Mouse (Mus musculus): ENCODE data around the gene Olfr1061.
"Not testable (repeated sequence)": the region's sequence is repeated elsewhere in the genome, so short reads cannot be mapped to it uniquely, and the experiment has no call there.

Gene Olfr1061

GRCm38 (mm10) chr2:86413950-86414349, at the start of gene Olfr1061:
Gene Olfr1061 (minus strand): TSS chr2:86414050.
- no peak for DNase-seq (ENCODE audit: low read depth, low spot score)

DNA sequence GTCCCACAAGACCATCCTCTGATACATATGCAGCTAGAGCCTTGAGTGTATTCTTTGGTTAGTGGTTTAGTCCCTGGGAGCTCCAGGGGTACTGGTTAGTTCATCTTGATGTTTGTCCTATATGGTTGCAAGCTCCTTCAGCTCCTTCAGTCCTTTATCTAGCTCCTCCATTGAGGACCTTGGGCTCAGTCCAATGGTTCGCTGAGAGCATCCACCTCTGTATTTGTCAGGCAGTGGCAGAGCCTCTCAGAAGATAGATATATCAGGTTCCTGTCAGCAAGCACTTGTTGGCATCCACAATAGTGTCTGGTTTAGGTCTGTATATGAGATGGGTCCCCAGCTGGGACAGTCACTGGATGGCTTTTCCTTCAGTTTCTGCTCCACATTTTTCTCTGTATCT, 46.6 kb upstream of the Olfr1061 start:
- DNase-seq (ENCODE audit: low read depth, low spot score): no peak

DNA sequence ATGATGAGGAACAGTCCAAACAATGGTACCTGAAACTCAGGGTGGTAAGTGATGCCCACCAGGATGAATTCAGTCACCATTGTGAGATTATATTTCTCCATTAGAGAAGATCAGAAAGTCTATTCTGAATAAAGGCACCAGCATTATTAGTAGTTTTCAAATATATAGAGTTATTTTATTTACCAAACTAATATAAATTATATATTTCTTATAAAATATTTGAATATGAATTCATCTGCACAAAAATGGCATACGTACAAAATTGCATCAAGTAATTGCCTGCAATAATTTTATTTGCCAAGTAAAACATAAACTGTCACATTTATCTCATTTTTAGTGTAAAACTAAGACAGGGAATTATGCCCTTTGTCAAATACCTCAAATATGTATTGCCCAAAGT, 42.3 kb upstream of the Olfr1061 start, which contains the start of gene Olfr1066:
TSS of gene Olfr1066 (minus strand) at position 101 of the 400 bp plus-strand sequence.
- no peak for DNase-seq (ENCODE audit: low read depth, low spot score)

- not testable (repeated sequence) for DNase-seq (ENCODE audit: low read depth, low spot score)
Observed at GRCm38 (mm10) chr2:86450491-86450890, 36.6 kb upstream of the Olfr1061 start, which contains the start of gene Olfr1065. Gene Olfr1065 (minus strand): TSS chr2:86450591.

DNA sequence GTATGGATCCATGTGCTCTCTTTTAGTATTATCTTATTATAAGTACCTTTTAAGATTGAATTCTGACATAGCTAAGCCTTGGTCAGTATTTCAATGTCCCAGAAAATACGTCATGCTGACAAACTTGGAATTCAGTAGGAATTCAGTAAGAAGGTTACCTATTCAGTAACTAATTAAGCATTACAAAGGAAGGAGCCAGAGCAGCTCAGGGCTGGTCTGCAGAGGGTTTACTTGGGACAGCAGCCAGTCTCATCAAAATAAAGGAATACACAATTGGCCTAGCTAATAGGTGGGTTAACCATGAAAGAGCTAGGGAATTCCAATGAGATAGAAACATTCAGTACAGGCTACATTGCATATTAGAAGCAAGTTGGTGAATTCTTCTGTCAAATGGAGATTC, 28.3 kb upstream of the Olfr1061 start:
- peak; percentile 83 for DNase-seq (ENCODE audit: low read depth, low spot score)

GRCm38 (mm10) chr2:86428511-86428910, 14.7 kb upstream of the Olfr1061 start:
- DNase-seq (ENCODE audit: low read depth, low spot score): peak; percentile 2

DNA sequence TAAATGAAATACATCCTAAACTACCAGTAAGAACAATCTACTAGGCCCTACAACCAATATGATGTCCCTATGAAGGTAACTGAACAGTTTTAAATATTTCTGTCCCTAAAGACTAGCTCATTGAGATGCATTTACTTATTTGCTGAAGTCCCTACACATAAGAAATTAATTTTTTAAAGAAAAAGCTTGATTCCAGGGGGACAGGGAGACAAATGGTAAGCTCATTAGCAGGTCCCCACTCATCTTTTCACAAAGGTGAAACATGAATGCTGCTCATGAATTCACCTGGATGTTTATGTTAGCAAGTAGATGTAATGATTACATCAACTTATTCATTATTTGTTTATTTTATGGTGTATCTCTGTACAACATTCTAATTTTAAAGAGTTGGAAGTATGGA, 12.8 kb upstream of the Olfr1061 start, which contains the start of gene Olfr1062:
TSS of gene Olfr1062 (minus strand) at position 101 of the 400 bp plus-strand sequence.
- not testable (repeated sequence) for DNase-seq (ENCODE audit: low read depth, low spot score)

GRCm38 (mm10) chr2:86395114-86395513, 18.7 kb downstream of the Olfr1061 start:
- DNase-seq (ENCODE audit: low read depth, low spot score): no peak

GRCm38 (mm10) chr2:86388461-86388860, 25.4 kb downstream of the Olfr1061 start, which contains the start of gene Olfr1058:
Gene Olfr1058 (minus strand): TSS chr2:86388561.
- DNase-seq (ENCODE audit: low read depth, low spot score): not testable (repeated sequence)

DNA sequence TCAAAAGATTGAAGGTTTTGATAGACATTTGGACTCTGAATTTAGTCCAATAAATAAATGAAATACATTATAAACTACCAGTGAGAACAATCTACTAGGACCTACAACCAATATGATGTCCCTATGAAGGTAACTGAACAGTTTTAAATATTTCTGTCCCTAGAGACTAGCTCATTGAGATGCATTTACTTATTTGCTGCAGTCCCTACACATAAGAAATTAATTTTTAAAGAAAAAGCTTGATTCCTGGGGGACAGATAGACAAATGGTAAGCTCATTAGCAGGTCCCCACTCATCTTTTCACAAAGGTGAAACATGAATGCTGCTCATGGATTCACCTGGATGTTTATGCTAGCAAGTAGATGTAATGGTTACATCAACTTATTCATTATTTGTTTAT, 35.6 kb downstream of the Olfr1061 start, which contains the start of gene Olfr1057:
TSS of gene Olfr1057 (minus strand) at position 101 of the 400 bp plus-strand sequence.
- DNase-seq (ENCODE audit: low read depth, low spot score): no peak

- DNase-seq (ENCODE audit: low read depth, low spot score): peak; percentile 64
Observed at GRCm38 (mm10) chr2:86366342-86366741, 47.5 kb downstream of the Olfr1061 start.

Data from ES-CJ7 (cell line).